Mouse (Mus musculus) limb, embryonic 15.5 days (tissue): ENCODE results near the gene Zfp839. TPM values are rescaled to one million over a fixed set of nuclear protein-coding genes. Genes with fewer than 3 reads are reported as not detected.
A peak's percentile ranks its signal among the peaks of the same experiment; 100 is the strongest.

Source experiments
- ATAC-seq: fragments of 200-750 bp; cut with Nextera tagmentation; 2 replicates; pipeline ENCODE4 v1.8.0; 2017; ENCODE audit warnings: low read depth, moderate TSS enrichment; ENCODE audit not compliant: insufficient number of reproducible peaks, low FRiP score, low TSS enrichment
- H3K27ac ChIP-seq: fragments of 300-500 bp; sonication (generic); 2 replicates; pipeline ENCODE4 v1.5.1; 2015; ENCODE audit warnings: moderate library complexity, mild to moderate bottlenecking, inconsistent platforms
- H3K27me3 ChIP-seq: fragments of 300-500 bp; sonication (generic); 2 replicates; pipeline ENCODE4 v1.6.1; 2015; ENCODE audit warnings: inconsistent platforms
- H3K36me3 ChIP-seq: fragments of 300-500 bp; sonication (generic); 2 replicates; pipeline ENCODE4 v1.6.1; 2015; ENCODE audit warnings: inconsistent platforms
- H3K4me1 ChIP-seq: fragments of 300-500 bp; sonication (generic); 2 replicates; pipeline ENCODE4 v1.6.1; 2015; ENCODE audit warnings: inconsistent platforms
- H3K4me2 ChIP-seq: fragments of 300-500 bp; sonication (generic); 2 replicates; pipeline ENCODE4 v1.6.1; 2015; ENCODE audit warnings: mild to moderate bottlenecking, inconsistent platforms
- H3K4me3 ChIP-seq: fragments of 300-500 bp; sonication (generic); 2 replicates; pipeline ENCODE4 v1.5.1; 2015; ENCODE audit warnings: mild to moderate bottlenecking, inconsistent platforms
- H3K9ac ChIP-seq: fragments of 300-500 bp; sonication (generic); 2 replicates; pipeline ENCODE4 v1.6.1; 2015; ENCODE audit warnings: inconsistent platforms
- H3K9me3 ChIP-seq: fragments of 300-500 bp; sonication (generic); 2 replicates; pipeline ENCODE4 v1.6.1; 2016; ENCODE audit warnings: inconsistent platforms
- WGBS: fragments of 180-500 bp; shearing (Covaris S2); methylation state at CpG from one replicate; pipeline ENCODE4 v1.1.7; 2015; 5-methylcytosine and 5-hydroxymethylcytosine counted together
- polyA plus RNA-seq: library from polyadenylated mRNA; unstranded; fragments of >200 nt; fragmentation: Nextera tagmentation; extraction: Ambion mirVana; gene quantifications from 2 replicates; pipeline ENCODE4 v1.2.1, GENCODE M21; 2015

Zfp839 gene
- polyA plus RNA-seq: 6.5 and 8.8 TPM in 2 replicates

- Histone ChIP-seq H3K9ac (peak within 1 kb of the TSS; percentile 89), H3K4me1 (peaks cover 33% of the 10 kb centered on the region), H3K27ac (peak within 1 kb of the TSS; percentile 87), H3K36me3 (peaks cover 6% of the 10 kb centered on the region), H3K9me3 (no peaks in the 10 kb centered on the region), H3K4me2 (peak within 1 kb of the TSS; percentile 64), H3K27me3 (peaks cover 18% of the 10 kb centered on the region), H3K4me3 (peak within 1 kb of the TSS; percentile 89)
- peak; percentile 76 for ATAC-seq
- WGBS: under 1% methylated on average over 79 of the region's 89 CpGs
These were observed at the start of gene Zfp839 for GRCm38 (mm10) chr12:110850010-110850928. TSS of gene Zfp839 (plus strand) at chr12:110850253.

GRCm38 (mm10) chr12:110801876-110802464, 48.1 kb upstream of the Zfp839 start:
- WGBS: 85% methylated on average over 10 of the region's 10 CpGs
- Histone ChIP-seq H3K4me2 (no peak overlapping the region), H3K9me3 (no peaks in the 10 kb centered on the region), H3K9ac (no peak overlapping the region), H3K4me1 (0 out of 2 replicates have a peak, but pooled peaks cover 11% of the 10 kb centered on the region), H3K27me3 (no peaks in the 10 kb centered on the region), H3K4me3 (no peak overlapping the region), H3K27ac (no peak overlapping the region), H3K36me3 (peaks cover 18% of the 10 kb centered on the region; the same call in 1 of the 2 replicates)
- no peak for ATAC-seq

GRCm38 (mm10) chr12:110802674-110803297, 47.3 kb upstream of the Zfp839 start:
- H3K4me2 ChIP-seq: no peak overlapping the region
- H3K27ac ChIP-seq: peak overlapping the region; percentile 24; the same call in 1 of the 2 replicates
- ATAC-seq: no peak
- 80% methylated on average over 5 of the region's 5 CpGs for WGBS
- H3K9ac ChIP-seq: no peak overlapping the region
- H3K9me3 ChIP-seq: no peaks in the 10 kb centered on the region
- no peaks in the 10 kb centered on the region for H3K27me3 ChIP-seq
- no peak overlapping the region for H3K4me3 ChIP-seq
- peaks cover 22% of the 10 kb centered on the region for H3K36me3 ChIP-seq
- 0 out of 2 replicates have a peak, but pooled peaks cover 11% of the 10 kb centered on the region for H3K4me1 ChIP-seq

GRCm38 (mm10) chr12:110804261-110804660, 45.8 kb upstream of the Zfp839 start:
- Histone ChIP-seq H3K4me2 (no peak overlapping the region), H3K4me3 (no peak overlapping the region), H3K27ac (no peak overlapping the region), H3K9me3 (no peaks in the 10 kb centered on the region), H3K4me1 (0 out of 2 replicates have a peak, but pooled peaks cover 11% of the 10 kb centered on the region), H3K36me3 (peaks cover 27% of the 10 kb centered on the region), H3K9ac (no peak overlapping the region), H3K27me3 (no peaks in the 10 kb centered on the region)
- WGBS: 26% methylated on average over 10 of the region's 10 CpGs
- ATAC-seq: no peak

- H3K27me3 ChIP-seq: no peaks in the 10 kb centered on the region
- H3K4me2 ChIP-seq: no peak overlapping the region
- H3K27ac ChIP-seq: no peak overlapping the region
- no peak overlapping the region for H3K9ac ChIP-seq
- peaks cover 30% of the 10 kb centered on the region for H3K36me3 ChIP-seq
- ATAC-seq: no peak
- H3K9me3 ChIP-seq: no peaks in the 10 kb centered on the region
- 84% methylated on average over 3 of the region's 3 CpGs for WGBS
- no peak overlapping the region for H3K4me3 ChIP-seq
- H3K4me1 ChIP-seq: 0 out of 2 replicates have a peak, but pooled peaks cover 11% of the 10 kb centered on the region
These were observed 43.6 kb upstream of the Zfp839 start for GRCm38 (mm10) chr12:110806301-110806970.

- H3K9ac ChIP-seq: no peak overlapping the region
- H3K9me3 ChIP-seq: no peaks in the 10 kb centered on the region
- no peak overlapping the region for H3K4me2 ChIP-seq
- no peaks in the 10 kb centered on the region for H3K27me3 ChIP-seq
- 81% methylated on average over 10 of the region's 10 CpGs for WGBS
- H3K27ac ChIP-seq: no peak overlapping the region
- no peak overlapping the region for H3K4me3 ChIP-seq
- ATAC-seq: no peak
- peaks cover 23% of the 10 kb centered on the region for H3K36me3 ChIP-seq
- no peaks in the 10 kb centered on the region for H3K4me1 ChIP-seq
These were observed 41.6 kb upstream of the Zfp839 start for GRCm38 (mm10) chr12:110808430-110808829.

- Histone ChIP-seq H3K36me3 (peaks cover 23% of the 10 kb centered on the region), H3K4me1 (no peaks in the 10 kb centered on the region), H3K27me3 (no peaks in the 10 kb centered on the region), H3K9me3 (no peaks in the 10 kb centered on the region), H3K4me3 (no peak overlapping the region), H3K9ac (no peak overlapping the region), H3K4me2 (no peak overlapping the region), H3K27ac (no peak overlapping the region)
- 75% methylated on average over 5 of the region's 5 CpGs for WGBS
- ATAC-seq: no peak
These were observed 41.2 kb upstream of the Zfp839 start for GRCm38 (mm10) chr12:110808848-110809247.

GRCm38 (mm10) chr12:110813132-110813531, 36.9 kb upstream of the Zfp839 start:
- Histone ChIP-seq H3K4me3 (no peak overlapping the region), H3K4me2 (no peak overlapping the region), H3K4me1 (no peaks in the 10 kb centered on the region), H3K27ac (no peak overlapping the region), H3K9ac (no peak overlapping the region), H3K9me3 (no peaks in the 10 kb centered on the region), H3K36me3 (peaks cover 4% of the 10 kb centered on the region), H3K27me3 (no peaks in the 10 kb centered on the region)
- ATAC-seq: no peak
- WGBS: 91% methylated on average over 9 of the region's 9 CpGs

- no peak overlapping the region for H3K4me2 ChIP-seq
- WGBS: 91% methylated on average over 6 of the region's 6 CpGs
- no peaks in the 10 kb centered on the region for H3K27me3 ChIP-seq
- H3K36me3 ChIP-seq: peaks cover 4% of the 10 kb centered on the region; the same call in 1 of the 2 replicates
- no peak for ATAC-seq
- no peak overlapping the region for H3K27ac ChIP-seq
- H3K4me1 ChIP-seq: no peaks in the 10 kb centered on the region
- no peak overlapping the region for H3K9ac ChIP-seq
- H3K9me3 ChIP-seq: no peaks in the 10 kb centered on the region
- no peak overlapping the region for H3K4me3 ChIP-seq
These were observed 36.4 kb upstream of the Zfp839 start for GRCm38 (mm10) chr12:110813624-110814023.

- ATAC-seq: no peak
- H3K36me3 ChIP-seq: no peaks in the 10 kb centered on the region; the same call in 1 of the 2 replicates
- no peak overlapping the region for H3K27ac ChIP-seq
- no peak overlapping the region for H3K4me2 ChIP-seq
- H3K4me3 ChIP-seq: no peak overlapping the region
- H3K4me1 ChIP-seq: no peaks in the 10 kb centered on the region
- H3K9ac ChIP-seq: no peak overlapping the region
- 60% methylated on average over 17 of the region's 17 CpGs for WGBS
- no peaks in the 10 kb centered on the region for H3K27me3 ChIP-seq
- H3K9me3 ChIP-seq: no peaks in the 10 kb centered on the region
These were observed 35.1 kb upstream of the Zfp839 start for GRCm38 (mm10) chr12:110814924-110815323.

GRCm38 (mm10) chr12:110816833-110817232, 33.2 kb upstream of the Zfp839 start:
- Histone ChIP-seq H3K4me1 (no peaks in the 10 kb centered on the region), H3K4me2 (no peak overlapping the region), H3K36me3 (no peaks in the 10 kb centered on the region; the same call in 1 of the 2 replicates), H3K4me3 (no peak overlapping the region), H3K27me3 (no peaks in the 10 kb centered on the region), H3K27ac (no peak overlapping the region), H3K9me3 (no peaks in the 10 kb centered on the region), H3K9ac (no peak overlapping the region)
- 86% methylated on average over 2 of the region's 2 CpGs for WGBS
- ATAC-seq: no peak
